Mouse (Mus musculus) neural tube, embryonic 13.5 days (tissue): Measurements from ENCODE around the gene Pard3. TPM values are rescaled to one million over a fixed set of nuclear protein-coding genes. Genes with fewer than 3 reads are reported as not detected.
A peak's percentile ranks its signal among the peaks of the same experiment; 100 is the strongest.

Source experiments
- ATAC-seq: fragments of 200-750 bp; cut with Nextera tagmentation; 2 replicates; pipeline ENCODE4 v1.8.0; 2017; ENCODE audit warnings: low read depth, mild to moderate bottlenecking, moderate TSS enrichment, moderate library complexity
- H3K27ac ChIP-seq: fragments of 300-500 bp; sonication (generic); replicated peaks from 2 replicates; pipeline ENCODE4 v1.5.1; 2015; ENCODE audit warnings: moderate library complexity, mild to moderate bottlenecking, inconsistent platforms
- H3K27me3 ChIP-seq: fragments of 300-500 bp; sonication (generic); 2 replicates; pipeline ENCODE4 v1.6.1; 2015; ENCODE audit warnings: mild to moderate bottlenecking, inconsistent platforms
- H3K36me3 ChIP-seq: fragments of 300-500 bp; sonication (generic); 2 replicates; pipeline ENCODE4 v1.6.1; 2015; ENCODE audit warnings: mild to moderate bottlenecking, inconsistent platforms
- H3K4me1 ChIP-seq: fragments of 300-500 bp; sonication (generic); replicated peaks from 2 replicates; pipeline ENCODE4 v1.6.1; 2015; ENCODE audit warnings: inconsistent platforms
- H3K4me2 ChIP-seq: fragments of 300-500 bp; sonication (generic); 2 replicates; pipeline ENCODE4 v1.6.1; 2015; ENCODE audit warnings: inconsistent platforms, mild to moderate bottlenecking, moderate library complexity
- H3K4me3 ChIP-seq: fragments of 300-500 bp; sonication (generic); 2 replicates; pipeline ENCODE4 v1.5.1; 2015; ENCODE audit warnings: mild to moderate bottlenecking, inconsistent platforms
- H3K9ac ChIP-seq: fragments of 300-500 bp; sonication (generic); 2 replicates; pipeline ENCODE4 v1.6.1; 2015; ENCODE audit warnings: moderate library complexity, mild to moderate bottlenecking, inconsistent platforms
- H3K9me3 ChIP-seq: fragments of 300-500 bp; sonication (generic); 2 replicates; pipeline ENCODE4 v1.6.1; 2016; ENCODE audit warnings: inconsistent platforms
- WGBS: fragments of 180-500 bp; shearing (Covaris S2); methylation state at CpG from one replicate; pipeline ENCODE4 v1.1.7; 2015; 5-methylcytosine and 5-hydroxymethylcytosine counted together
- polyA plus RNA-seq: library from polyadenylated mRNA; unstranded; fragments of >200 nt; fragmentation: Nextera tagmentation; extraction: Ambion mirVana; gene quantifications from 2 replicates; pipeline ENCODE4 v1.2.1, GENCODE M21; 2015

Pard3 gene
- polyA plus RNA-seq, 1 experiment from 2014 or later, result 20.9 TPM

DNA sequence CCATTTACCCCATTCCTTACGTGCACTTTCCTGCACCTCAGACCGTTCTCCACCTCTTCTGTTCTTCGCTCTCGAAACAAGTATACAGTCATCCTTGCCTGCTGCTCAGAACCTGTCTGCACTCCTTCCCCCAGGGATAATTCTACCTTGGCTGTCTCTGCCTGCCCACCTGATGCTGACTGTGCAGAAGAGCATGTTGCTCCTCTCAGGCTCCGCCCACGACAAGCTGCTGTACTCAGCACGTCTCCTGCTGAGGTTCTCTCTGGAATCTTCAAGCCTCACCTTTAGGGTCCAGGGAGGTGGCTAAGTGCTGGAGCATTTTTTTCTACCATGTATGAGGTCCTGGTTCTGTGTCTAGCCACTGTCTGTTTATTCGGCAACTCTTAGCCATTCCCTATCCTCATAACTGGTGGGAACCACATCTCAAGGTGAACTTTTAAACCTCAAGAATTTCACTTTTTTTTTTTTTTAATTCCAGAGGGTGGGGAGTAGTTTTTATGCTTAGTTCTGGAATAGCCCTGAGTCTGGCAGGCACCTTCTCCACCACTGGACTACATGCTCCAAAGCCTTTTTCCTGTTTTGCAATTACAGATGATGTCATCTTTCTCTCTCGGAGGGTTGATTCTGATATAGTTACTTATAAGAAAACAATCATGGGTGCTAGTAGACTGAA, 376.6 kb downstream of the Pard3 start:
- no peak for ATAC-seq
- H3K9ac ChIP-seq, result no peak overlapping the region
- H3K9me3 ChIP-seq, result no peaks in the 10 kb centered on the region
- 79% methylated on average over 9 of the region's 9 CpGs for WGBS
- H3K4me2 ChIP-seq, result no peak overlapping the region
- H3K27me3 ChIP-seq, result no peaks in the 10 kb centered on the region
- H3K27ac ChIP-seq, result 0 out of 2 replicates have a peak overlapping the region, but pooled peaks have one; percentile 2
- no peak overlapping the region for H3K4me3 ChIP-seq
- H3K36me3 ChIP-seq, result 0 out of 2 replicates have a peak, but pooled peaks cover 4% of the 10 kb centered on the region
- peaks cover 18% of the 10 kb centered on the region for H3K4me1 ChIP-seq

DNA sequence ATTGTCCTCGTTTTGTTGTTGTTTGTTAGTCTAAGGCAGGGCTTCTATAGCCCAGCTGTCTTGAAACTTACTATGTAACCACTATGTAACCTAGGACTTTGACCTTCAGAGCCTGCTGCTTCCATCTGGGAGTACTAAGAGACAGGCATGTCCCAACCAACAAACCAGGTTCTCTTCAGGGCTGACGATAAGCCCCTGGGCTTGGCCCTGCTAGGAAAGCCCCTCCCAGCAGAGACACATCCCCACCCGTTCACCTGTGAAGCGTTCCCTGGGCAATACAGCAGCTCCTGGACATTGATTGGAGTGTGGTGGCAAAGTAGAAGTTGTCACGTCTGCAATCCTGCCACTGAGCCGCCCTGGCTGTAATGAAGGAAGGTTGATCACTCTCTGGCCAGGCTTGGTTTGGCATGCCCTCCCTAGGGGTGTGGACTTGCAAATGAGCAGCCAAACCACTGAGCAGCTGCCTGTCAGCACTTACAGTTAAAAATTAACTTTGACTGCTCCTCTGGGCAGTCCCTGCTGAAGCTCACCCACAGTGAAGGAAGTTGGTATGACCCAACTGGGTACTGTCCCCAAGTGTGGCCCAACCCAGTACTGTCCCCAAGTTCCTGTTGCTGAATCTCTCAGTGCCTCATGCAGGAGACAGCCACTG, 377.3 kb downstream of the Pard3 start:
- 73% methylated on average over 6 of the region's 6 CpGs for WGBS
- no peak overlapping the region for H3K27ac ChIP-seq
- H3K4me2 ChIP-seq, result no peak overlapping the region
- no peak overlapping the region for H3K4me3 ChIP-seq
- no peaks in the 10 kb centered on the region for H3K9me3 ChIP-seq
- H3K4me1 ChIP-seq, result peaks cover 18% of the 10 kb centered on the region
- H3K9ac ChIP-seq, result no peak overlapping the region
- no peak for ATAC-seq
- 0 out of 2 replicates have a peak, but pooled peaks cover 4% of the 10 kb centered on the region for H3K36me3 ChIP-seq
- H3K27me3 ChIP-seq, result no peaks in the 10 kb centered on the region

DNA sequence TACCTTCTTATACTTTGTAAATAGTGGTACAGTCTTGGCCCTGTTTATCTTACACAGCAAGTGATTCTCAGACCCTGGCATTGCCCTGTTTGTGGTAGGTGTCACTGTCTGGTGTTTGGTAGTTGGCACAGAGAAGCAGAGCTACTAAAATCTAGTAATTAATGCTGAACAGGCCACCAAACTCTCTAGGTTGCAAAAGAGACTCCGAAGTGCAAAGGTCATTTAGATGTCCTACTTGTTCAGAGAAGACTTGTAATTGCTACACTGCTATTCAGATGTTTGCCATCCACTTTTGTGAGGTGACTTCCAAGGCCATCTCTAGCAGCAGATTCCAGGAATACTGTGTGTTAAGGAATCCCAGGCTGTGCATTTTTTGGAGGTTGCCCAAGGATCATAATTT, 383.7 kb downstream of the Pard3 start:
- Histone ChIP-seq H3K36me3 (0 out of 2 replicates have a peak, but pooled peaks cover 4% of the 10 kb centered on the region), H3K9me3 (no peaks in the 10 kb centered on the region), H3K4me2 (no peak overlapping the region), H3K4me1 (peaks cover 23% of the 10 kb centered on the region), H3K27me3 (no peaks in the 10 kb centered on the region), H3K27ac (no peak overlapping the region), H3K4me3 (no peak overlapping the region), H3K9ac (no peak overlapping the region)
- no peak for ATAC-seq
- WGBS, result 88% methylated on average over 1 of the region's 1 CpGs

DNA sequence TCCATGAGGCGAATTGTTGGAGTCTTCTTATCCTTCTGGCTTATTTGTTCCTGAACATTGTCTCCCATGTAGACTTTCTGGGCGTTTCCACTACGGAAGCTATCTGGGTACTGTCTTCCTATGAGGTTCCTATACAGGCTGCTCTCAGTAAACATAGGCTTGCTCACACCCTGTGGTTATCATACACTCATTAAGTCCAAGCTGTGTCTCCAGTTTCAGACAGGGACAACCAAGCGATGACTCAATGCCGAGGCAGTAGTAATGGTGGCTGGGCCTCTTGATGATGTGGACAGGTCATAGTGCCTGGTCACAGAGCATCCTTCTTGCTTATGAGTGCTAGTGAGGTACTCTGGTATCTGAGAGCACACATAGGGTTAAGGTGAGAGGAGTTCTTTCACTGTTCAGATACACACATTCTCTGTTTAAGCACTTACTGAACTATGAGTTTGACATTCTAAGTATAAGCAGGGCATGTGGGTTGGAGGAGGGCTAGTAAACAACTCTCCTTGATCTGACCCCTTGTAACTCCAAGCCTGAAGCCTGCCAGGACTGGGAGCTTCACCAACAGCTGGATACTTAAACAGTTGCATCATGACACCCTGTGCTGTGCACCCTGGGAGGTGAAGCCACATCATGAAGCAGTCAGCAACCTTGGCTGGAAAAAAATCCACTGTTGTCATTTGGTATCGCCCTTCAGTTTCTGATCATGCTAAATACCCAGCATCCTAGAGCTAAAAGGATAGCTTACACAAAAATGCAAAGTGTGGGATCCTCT, 385.6 kb downstream of the Pard3 start:
- no peak for ATAC-seq
- 94% methylated on average over 6 of the region's 6 CpGs for WGBS

DNA sequence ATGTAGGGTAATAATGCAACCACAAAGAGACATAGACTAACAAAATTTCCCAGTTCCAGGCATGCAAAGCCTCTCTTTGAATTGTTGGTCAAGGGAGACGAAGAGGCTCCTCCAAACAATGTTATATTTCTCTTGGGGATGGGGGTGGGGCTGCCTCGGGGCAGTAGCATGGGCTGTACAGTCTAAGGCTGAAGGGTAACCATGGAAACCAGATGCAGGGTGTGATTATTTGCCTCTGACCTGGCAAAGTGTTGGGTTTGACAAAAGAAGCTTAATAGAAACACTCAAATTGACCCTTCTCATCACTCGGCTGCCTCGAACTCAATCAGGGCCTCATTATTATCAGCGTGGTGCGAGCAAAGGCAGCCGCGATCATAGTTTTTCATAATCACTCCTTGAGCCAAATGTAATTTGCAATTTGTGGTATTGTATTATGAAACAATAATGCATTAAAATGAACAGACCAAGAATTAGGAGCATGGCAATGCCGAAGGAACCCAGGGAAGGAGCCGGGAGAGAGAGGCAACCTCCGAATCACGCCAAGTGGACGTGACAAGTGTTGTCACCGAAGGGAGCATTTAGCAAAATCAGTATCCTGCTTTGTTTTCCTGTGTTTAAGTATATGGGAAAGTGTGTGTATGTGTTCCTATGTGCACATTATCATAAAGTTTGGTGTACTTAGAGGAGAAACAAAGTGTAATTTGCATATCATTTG, 387.4 kb downstream of the Pard3 start:
- Histone ChIP-seq H3K27ac (peak overlapping the region; percentile 28; the same call in 1 of the 2 replicates), H3K9ac (no peak overlapping the region), H3K4me1 (peaks cover 27% of the 10 kb centered on the region), H3K4me3 (no peak overlapping the region), H3K27me3 (no peaks in the 10 kb centered on the region), H3K36me3 (no peaks in the 10 kb centered on the region; the same call in 1 of the 2 replicates), H3K9me3 (no peaks in the 10 kb centered on the region), H3K4me2 (no peak overlapping the region; the same call in 1 of the 2 replicates)
- ATAC-seq, result peak; percentile 76
- 26% methylated on average over 14 of the region's 14 CpGs for WGBS

More for the DNA sequence above, 385.6 kb downstream of the Pard3 start:
- no peak overlapping the region for H3K4me2 ChIP-seq
- no peak overlapping the region for H3K27ac ChIP-seq
- H3K27me3 ChIP-seq, result no peaks in the 10 kb centered on the region
- peaks cover 27% of the 10 kb centered on the region for H3K4me1 ChIP-seq
- H3K9me3 ChIP-seq, result no peaks in the 10 kb centered on the region
- H3K4me3 ChIP-seq, result no peak overlapping the region
- H3K36me3 ChIP-seq, result peaks cover 4% of the 10 kb centered on the region; the same call in 1 of the 2 replicates
- H3K9ac ChIP-seq, result no peak overlapping the region

DNA sequence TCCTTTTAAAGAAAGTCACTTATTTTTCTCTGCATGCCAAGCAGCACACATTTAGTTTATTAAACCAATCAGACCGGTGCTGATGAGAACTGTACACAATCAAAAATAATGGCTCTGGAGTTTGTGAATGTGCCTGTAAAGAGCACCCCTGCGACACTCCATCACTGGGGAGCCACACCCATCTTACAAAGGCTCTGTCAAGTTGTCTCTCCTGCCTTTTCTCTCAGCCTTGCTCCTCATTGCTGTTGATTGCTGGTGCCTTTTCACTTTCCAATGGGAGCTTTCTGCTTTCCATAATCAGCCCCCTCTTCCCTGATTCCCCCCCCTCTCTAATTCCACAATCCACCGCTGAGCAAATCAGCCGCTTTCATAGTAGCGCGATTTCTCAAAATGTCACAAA, 388.7 kb downstream of the Pard3 start:
- Histone ChIP-seq H3K27me3 (no peaks in the 10 kb centered on the region), H3K27ac (no peak overlapping the region), H3K9ac (no peak overlapping the region), H3K4me3 (no peak overlapping the region), H3K9me3 (no peaks in the 10 kb centered on the region), H3K36me3 (no peaks in the 10 kb centered on the region; the same call in 1 of the 2 replicates), H3K4me2 (no peak overlapping the region), H3K4me1 (peaks cover 32% of the 10 kb centered on the region)
- ATAC-seq, result no peak
- WGBS, result 66% methylated on average over 6 of the region's 6 CpGs

DNA sequence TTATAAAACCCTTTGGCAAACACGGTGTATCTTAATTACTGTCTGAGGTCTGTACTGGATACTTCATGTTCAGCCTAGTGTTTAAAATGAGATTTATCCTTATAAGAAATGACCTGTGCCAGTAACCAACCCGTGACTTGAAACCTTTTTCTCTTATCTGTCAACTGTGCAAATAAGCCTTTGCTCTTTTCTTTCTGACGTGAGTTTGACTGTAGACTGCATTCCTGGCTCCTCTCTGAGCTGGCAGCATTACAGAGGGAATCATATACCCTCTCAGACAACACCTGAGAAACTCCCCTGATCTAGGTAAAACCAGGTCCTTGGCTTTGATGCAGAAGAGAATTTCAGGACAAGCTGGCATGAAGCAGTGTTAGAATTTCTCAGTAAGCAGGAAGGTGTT, 394.2 kb downstream of the Pard3 start:
- Histone ChIP-seq H3K27ac (no peak overlapping the region), H3K36me3 (peaks cover 13% of the 10 kb centered on the region), H3K9me3 (no peaks in the 10 kb centered on the region), H3K9ac (no peak overlapping the region), H3K4me1 (peaks cover 5% of the 10 kb centered on the region; the same call in 1 of the 2 replicates), H3K4me2 (no peak overlapping the region), H3K4me3 (no peak overlapping the region), H3K27me3 (no peaks in the 10 kb centered on the region)
- no peak for ATAC-seq
- 75% methylated on average over 3 of the region's 3 CpGs for WGBS

DNA sequence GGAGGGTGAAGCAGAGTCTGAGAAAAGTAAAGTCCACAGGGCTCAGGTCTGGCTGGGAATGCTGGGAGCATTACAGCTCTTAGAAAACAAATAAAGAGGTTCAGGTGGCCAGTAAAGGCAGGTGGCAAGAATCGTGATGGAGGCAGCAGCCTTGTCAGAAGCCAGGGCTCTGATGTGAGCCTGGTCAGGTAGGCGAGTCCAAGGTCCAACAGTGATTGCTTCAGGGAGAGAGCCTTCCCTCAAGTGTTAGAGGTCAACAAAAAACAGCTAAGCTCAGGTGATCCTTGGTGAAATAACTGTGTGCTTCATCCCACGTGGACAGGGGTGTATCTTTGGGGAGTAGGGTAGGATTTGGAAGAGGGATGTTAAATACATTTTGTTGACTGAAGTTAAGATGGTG, 397.5 kb downstream of the Pard3 start:
- 84% methylated on average over 3 of the region's 3 CpGs for WGBS
- Histone ChIP-seq H3K27ac (no peak overlapping the region), H3K36me3 (peaks cover 13% of the 10 kb centered on the region; the same call in 1 of the 2 replicates), H3K9me3 (no peaks in the 10 kb centered on the region), H3K27me3 (no peaks in the 10 kb centered on the region), H3K9ac (no peak overlapping the region), H3K4me1 (peaks cover 11% of the 10 kb centered on the region; the same call in 1 of the 2 replicates), H3K4me2 (no peak overlapping the region), H3K4me3 (no peak overlapping the region)
- no peak for ATAC-seq

DNA sequence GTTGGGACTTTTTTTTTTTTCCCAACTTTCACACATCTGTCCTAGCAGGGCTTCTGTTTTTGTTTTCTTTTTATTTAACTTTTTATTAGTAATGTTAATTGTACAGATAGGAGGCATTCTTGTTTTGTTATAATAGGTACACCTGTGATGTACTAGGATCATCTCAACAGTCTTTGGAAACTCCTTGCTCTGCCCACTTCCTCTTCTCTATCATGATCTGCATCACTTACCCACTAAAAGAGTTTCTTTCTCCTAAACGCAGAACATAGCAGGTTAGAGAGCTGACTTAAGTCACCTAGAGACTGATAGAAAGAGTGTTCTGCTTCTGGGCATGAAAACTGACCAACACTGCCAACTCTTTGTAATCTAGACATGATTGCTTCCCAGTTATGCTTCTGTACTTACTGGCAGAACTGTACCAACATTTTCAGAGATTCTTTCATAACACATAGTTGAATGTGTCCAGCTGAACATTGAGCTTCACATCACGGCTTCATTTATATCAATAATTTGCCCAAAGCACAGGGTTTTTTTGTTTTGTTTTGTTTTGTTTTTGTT, 398.8 kb downstream of the Pard3 start:
- H3K9me3 ChIP-seq, result no peaks in the 10 kb centered on the region
- 0 out of 2 replicates have a peak, but pooled peaks cover 6% of the 10 kb centered on the region for H3K4me1 ChIP-seq
- H3K27ac ChIP-seq, result no peak overlapping the region
- H3K36me3 ChIP-seq, result peaks cover 13% of the 10 kb centered on the region; the same call in 1 of the 2 replicates
- no peaks in the 10 kb centered on the region for H3K27me3 ChIP-seq
- no peak overlapping the region for H3K4me2 ChIP-seq
- no peak overlapping the region for H3K9ac ChIP-seq
- 90% methylated on average over 2 of the region's 2 CpGs for WGBS
- no peak overlapping the region for H3K4me3 ChIP-seq
- no peak for ATAC-seq

DNA sequence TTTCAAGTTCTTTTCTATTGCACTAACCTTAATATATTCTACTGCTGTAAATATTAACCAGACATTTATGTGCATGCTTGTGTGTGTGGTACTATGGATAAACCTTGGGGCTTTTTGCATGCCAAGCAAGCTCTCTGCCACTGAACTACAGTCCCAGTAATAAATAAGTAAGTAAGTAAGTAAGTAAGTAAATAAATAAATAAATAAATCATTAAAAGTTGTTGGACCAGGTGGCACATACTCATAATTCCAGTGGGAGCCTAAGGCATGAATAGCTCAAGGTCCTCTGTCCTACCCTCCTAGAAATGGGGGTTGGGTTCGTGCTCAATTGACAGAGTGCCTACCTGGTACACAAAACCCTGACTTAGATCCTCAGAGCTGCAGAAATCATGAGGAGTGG, 400.6 kb downstream of the Pard3 start:
- Histone ChIP-seq H3K4me2 (no peak overlapping the region), H3K4me3 (no peak overlapping the region), H3K4me1 (0 out of 2 replicates have a peak, but pooled peaks cover 6% of the 10 kb centered on the region), H3K27ac (no peak overlapping the region), H3K27me3 (no peaks in the 10 kb centered on the region), H3K9me3 (no peaks in the 10 kb centered on the region), H3K36me3 (peaks cover 13% of the 10 kb centered on the region; the same call in 1 of the 2 replicates), H3K9ac (no peak overlapping the region)
- 97% methylated on average over 1 of the region's 1 CpGs for WGBS
- ATAC-seq, result no peak

DNA sequence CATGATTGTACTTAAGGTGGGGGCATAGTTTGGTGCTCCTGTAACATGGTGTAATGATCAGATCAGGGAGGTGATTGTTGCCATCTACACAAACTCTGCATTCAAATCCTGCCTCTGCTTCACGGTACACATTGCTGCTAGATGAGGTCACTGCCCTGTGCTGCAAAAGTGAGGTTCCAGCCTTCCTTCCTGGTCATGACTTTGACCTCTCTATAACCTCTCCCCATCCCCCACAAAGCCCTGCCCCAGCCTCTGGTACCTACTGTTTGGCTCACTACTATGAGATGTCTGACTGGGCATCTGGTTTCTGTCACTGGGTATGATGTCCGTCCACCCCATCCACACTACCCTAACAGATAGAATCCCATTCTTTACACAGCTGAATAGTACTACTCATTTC, 408.5 kb downstream of the Pard3 start:
- no peak overlapping the region for H3K4me2 ChIP-seq
- no peaks in the 10 kb centered on the region for H3K9me3 ChIP-seq
- H3K27me3 ChIP-seq, result no peaks in the 10 kb centered on the region
- WGBS, result 74% methylated on average over 2 of the region's 2 CpGs
- no peaks in the 10 kb centered on the region for H3K4me1 ChIP-seq
- no peak overlapping the region for H3K9ac ChIP-seq
- ATAC-seq, result no peak
- H3K4me3 ChIP-seq, result no peak overlapping the region
- H3K27ac ChIP-seq, result no peak overlapping the region
- no peaks in the 10 kb centered on the region for H3K36me3 ChIP-seq
